Mouse (Mus musculus) lung, postnatal 0 days (tissue): Measurements from ENCODE around the gene Srsf2. TPM values are rescaled to one million over a fixed set of nuclear protein-coding genes. Genes with fewer than 3 reads are reported as not detected.
A peak's percentile ranks its signal among the peaks of the same experiment; 100 is the strongest.
"Not testable (repeated sequence)": the region's sequence is repeated elsewhere in the genome, so short reads cannot be mapped to it uniquely, and the experiment has no call there.

Source experiments
- ATAC-seq: fragments of 200-750 bp; cut with Nextera tagmentation; 2 replicates; pipeline ENCODE4 v1.8.0; 2017; ENCODE audit warnings: moderate library complexity
- DNase-seq: peaks from one replicate; pipeline ENCODE4 v3.0.0-alpha.2; 2016; ENCODE audit warnings: low spot score
- H3K27ac ChIP-seq: fragments of 300-500 bp; sonication (generic); 2 replicates; pipeline ENCODE4 v1.5.1; 2014; ENCODE audit warnings: antibody characterized with exemption, mild to moderate bottlenecking, low read length, mixed read lengths
- H3K27me3 ChIP-seq: fragments of 300-500 bp; sonication (generic); replicated peaks from 2 replicates; pipeline ENCODE4 v1.6.1; 2014; ENCODE audit warnings: low read length, mixed read lengths; ENCODE audit not compliant: insufficient read depth
- H3K36me3 ChIP-seq: fragments of 300-500 bp; sonication (generic); 2 replicates; pipeline ENCODE4 v1.6.1; 2014; ENCODE audit warnings: low read length, mixed read lengths; ENCODE audit not compliant: insufficient read depth
- H3K4me1 ChIP-seq: fragments of 300-500 bp; sonication (generic); 2 replicates; pipeline ENCODE4 v1.6.1; 2014; ENCODE audit warnings: antibody characterized with exemption, low read depth, low read length, mixed read lengths; ENCODE audit not compliant: insufficient read depth
- H3K4me2 ChIP-seq: fragments of 300-500 bp; sonication (generic); replicated peaks from 2 replicates; pipeline ENCODE4 v1.6.1; 2014; ENCODE audit warnings: low read depth, mild to moderate bottlenecking, low read length, moderate library complexity, mixed read lengths
- H3K4me3 ChIP-seq: fragments of 300-500 bp; sonication (generic); 2 replicates; pipeline ENCODE4 v1.5.1; 2014; ENCODE audit warnings: low read depth, low read length
- H3K9ac ChIP-seq: fragments of 300-500 bp; sonication (generic); replicated peaks from 2 replicates; pipeline ENCODE4 v1.6.1; 2014; ENCODE audit warnings: low read depth, mild to moderate bottlenecking
- H3K9me3 ChIP-seq: fragments of 300-500 bp; sonication (generic); 2 replicates; pipeline ENCODE4 v1.6.1; 2016; ENCODE audit warnings: low read length, mixed read lengths
- CTCF ChIP-seq: IDR thresholded peaks from 2 replicates; pipeline ENCODE4 v1.5.1; 2016; ENCODE audit warnings: antibody characterized with exemption, mild to moderate bottlenecking
- EP300 ChIP-seq: IDR thresholded peaks from 2 replicates; pipeline ENCODE4 v1.6.1; 2016; ENCODE audit warnings: antibody characterized with exemption, mild to moderate bottlenecking, control low read depth
- WGBS: fragments of 180-500 bp; shearing (Covaris S2); extraction: QIAGEN DNeasy Blood & Tissue Kit; methylation state at CpG from one replicate; pipeline ENCODE4 v1.1.7; 2014; 5-methylcytosine and 5-hydroxymethylcytosine counted together
- polyA plus RNA-seq: library from polyadenylated mRNA; unstranded; fragments of >200 nt; fragmentation: Nextera tagmentation; extraction: Ambion mirVana; gene quantifications from 2 replicates; pipeline ENCODE4 v1.2.1, GENCODE M21; 2015

The Srsf2 gene
- polyA plus RNA-seq, result 419 and 421 TPM in 2 replicates

GRCm38 (mm10) chr11:116852891-116853511 lies at the start of gene Srsf2:
Srsf2 (minus strand) TSS chr11:116853094.
- under 1% methylated on average over 62 of the region's 74 CpGs for WGBS
- no peaks in the 10 kb centered on the region for H3K9me3 ChIP-seq
- peak within 1 kb of the TSS; percentile 88 for H3K9ac ChIP-seq
- TF ChIP-seq EP300, result no peak; the same call in 1 of the 2 replicates
- no peak for TF ChIP-seq CTCF
- peak; percentile 97 for DNase-seq
- 0 out of 2 replicates have a peak, but pooled peaks cover 5% of the 10 kb centered on the region for H3K36me3 ChIP-seq
- no peaks in the 10 kb centered on the region; the same call in 1 of the 2 replicates for H3K4me1 ChIP-seq
- H3K27ac ChIP-seq, result peak within 1 kb of the TSS; percentile 98
- H3K4me2 ChIP-seq, result peak within 1 kb of the TSS; percentile 65
- no peaks in the 10 kb centered on the region for H3K27me3 ChIP-seq
- H3K4me3 ChIP-seq, result peak within 1 kb of the TSS; percentile 95
- peak; percentile 86 for ATAC-seq

GRCm38 (mm10) chr11:116902588-116902987 lies 49.7 kb upstream of the Srsf2 start:
- not testable (repeated sequence) for H3K4me3 ChIP-seq, ATAC-seq, H3K4me2 ChIP-seq, H3K27ac ChIP-seq, H3K27me3 ChIP-seq, DNase-seq, H3K4me1 ChIP-seq, H3K36me3 ChIP-seq, H3K9ac ChIP-seq, H3K9me3 ChIP-seq
- 87% methylated on average over 10 of the region's 10 CpGs for WGBS

GRCm38 (mm10) chr11:116899247-116899646 lies 46.4 kb upstream of the Srsf2 start:
- H3K9ac ChIP-seq, result no peak overlapping the region
- H3K36me3 ChIP-seq, result no peaks in the 10 kb centered on the region
- no peaks in the 10 kb centered on the region for H3K4me1 ChIP-seq
- H3K4me3 ChIP-seq, result no peak overlapping the region
- no peak overlapping the region for H3K4me2 ChIP-seq
- 91% methylated on average over 12 of the region's 12 CpGs for WGBS
- no peak overlapping the region for H3K27ac ChIP-seq
- no peaks in the 10 kb centered on the region for H3K9me3 ChIP-seq
- no peak for TF ChIP-seq EP300
- TF ChIP-seq CTCF, result no peak
- ATAC-seq (no peak), DNase-seq (no peak)
- H3K27me3 ChIP-seq, result no peaks in the 10 kb centered on the region

GRCm38 (mm10) chr11:116895402-116895801 lies 42.5 kb upstream of the Srsf2 start:
- Histone ChIP-seq H3K27me3 (no peaks in the 10 kb centered on the region), H3K4me2 (no peak overlapping the region), H3K4me1 (no peaks in the 10 kb centered on the region), H3K4me3 (no peak overlapping the region), H3K9ac (no peak overlapping the region), H3K9me3 (no peaks in the 10 kb centered on the region), H3K27ac (no peak overlapping the region), H3K36me3 (no peaks in the 10 kb centered on the region)
- 72% methylated on average over 3 of the region's 3 CpGs for WGBS
- TF ChIP-seq EP300 (no peak), CTCF (no peak)
- ATAC-seq (no peak), DNase-seq (no peak)

- Histone ChIP-seq H3K9ac (no peak overlapping the region), H3K27ac (no peak overlapping the region), H3K4me3 (no peak overlapping the region), H3K36me3 (no peaks in the 10 kb centered on the region), H3K4me1 (no peaks in the 10 kb centered on the region), H3K4me2 (no peak overlapping the region), H3K9me3 (no peaks in the 10 kb centered on the region), H3K27me3 (no peaks in the 10 kb centered on the region)
- DNase-seq, result no peak
- ATAC-seq, result no peak
- TF ChIP-seq CTCF (no peak), EP300 (no peak)
- 46% methylated on average over 19 of the region's 19 CpGs for WGBS
These were observed 40.9 kb upstream of the Srsf2 start for GRCm38 (mm10) chr11:116893532-116894442.

- Histone ChIP-seq H3K4me1 (no peaks in the 10 kb centered on the region), H3K27ac (no peak overlapping the region), H3K9me3 (no peaks in the 10 kb centered on the region), H3K4me3 (no peak overlapping the region), H3K9ac (no peak overlapping the region), H3K27me3 (0 out of 2 replicates have a peak, but pooled peaks cover 2% of the 10 kb centered on the region), H3K36me3 (no peaks in the 10 kb centered on the region), H3K4me2 (no peak overlapping the region)
- TF ChIP-seq EP300 (no peak), CTCF (no peak)
- DNase-seq, result no peak
- WGBS, result 51% methylated on average over 5 of the region's 5 CpGs
- ATAC-seq, result no peak
These were observed 34.2 kb upstream of the Srsf2 start for GRCm38 (mm10) chr11:116887136-116887535.
